Mouse (Mus musculus) megakaryocyte, embryonic 14.5 days (primary cell): ENCODE measurements around the gene Gdf2.

Source experiments
- FLI1 ChIP-seq: IDR thresholded peaks from 2 replicates; pipeline ENCODE4 v1.6.1; 2012; ENCODE audit warnings: low read length, inconsistent platforms, mixed read lengths
- GATA1 ChIP-seq: IDR thresholded peaks from 3 replicates; pipeline ENCODE4 v1.6.1; 2012; ENCODE audit warnings: mixed read lengths, low read length, inconsistent platforms, borderline replicate concordance

DNA sequence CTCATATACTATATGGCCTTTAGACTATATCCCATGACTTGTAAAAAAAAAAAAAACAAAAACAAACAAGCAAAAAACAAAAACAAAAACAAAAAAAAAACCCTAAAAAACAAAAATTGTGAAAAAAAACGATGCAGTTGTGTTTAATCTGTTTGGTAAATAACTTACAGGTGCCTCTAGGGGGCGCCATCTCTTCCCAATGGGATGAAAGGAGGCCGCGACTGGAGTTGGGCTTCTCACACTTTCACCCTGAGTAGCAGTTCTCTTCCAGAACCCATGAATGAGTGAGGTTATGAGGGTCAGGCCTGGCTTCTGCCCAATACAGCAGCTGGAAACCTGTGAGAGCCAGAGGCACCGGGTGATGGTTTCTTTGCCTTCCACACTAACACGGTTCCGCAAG is 24.8 kb downstream of the Gdf2 start:
- TF ChIP-seq GATA1, result no peak
- TF ChIP-seq FLI1, result no peak
